8 mouse cellular contexts compared by ENCODE assay signal in genomic region chr17:27819011-27819410, GRCm38 (mm10). TPM values are rescaled to one million over a fixed set of nuclear protein-coding genes. Genes with fewer than 3 reads are reported as not detected.
DNase-seq lines count a peak whose midpoint lies in the region; ATAC-seq and TF ChIP-seq lines count a peak whose summit lies in the region.

No protein-coding gene starts in this region.

- peak overlapping the region; percentile 93 for H3K4me3 ChIP-seq in lung, embryonic 14.5 days (ENCODE audit: low read depth, low read length)
- H3K4me3 ChIP-seq in embryonic facial prominence, embryonic 14.5 days (ENCODE audit: low read depth, low read length): peak overlapping the region; percentile 97
- H3K4me3 ChIP-seq in intestine, postnatal 0 days (ENCODE audit: low read depth, low read length): peak overlapping the region; percentile 84
- H3K4me3 ChIP-seq in neural tube, embryonic 15.5 days (replicated peaks): peak overlapping the region; percentile 99

- H3K9ac ChIP-seq in lung, embryonic 14.5 days: peak overlapping the region; percentile 93
- H3K9ac ChIP-seq in embryonic facial prominence, embryonic 14.5 days (ENCODE audit: low read depth, low read length): peak overlapping the region; percentile 95
- peak overlapping the region; percentile 89 for H3K9ac ChIP-seq in intestine, postnatal 0 days (ENCODE audit: low read depth, low read length)
- H3K9ac ChIP-seq in neural tube, embryonic 15.5 days (replicated peaks): peak overlapping the region; percentile 94

- ATAC-seq in lung, embryonic 14.5 days (ENCODE audit: insufficient read depth): no peak
- ATAC-seq in embryonic facial prominence, embryonic 14.5 days (ENCODE audit: low read depth): no peak
- no peak for ATAC-seq in intestine, postnatal 0 days
- ATAC-seq in neural tube, embryonic 15.5 days (ENCODE audit: low FRiP score): no peak

- WGBS in lung, embryonic 14.5 days: 15% methylated on average over 7 of the region's 7 CpGs
- 5% methylated on average over 7 of the region's 7 CpGs for WGBS in embryonic facial prominence, embryonic 14.5 days
- 13% methylated on average over 7 of the region's 7 CpGs for WGBS in intestine, postnatal 0 days
- WGBS in neural tube, embryonic 15.5 days: 38% methylated on average over 7 of the region's 7 CpGs

- peak overlapping the region; percentile 85; the same call in 1 of the 2 replicates for H3K27ac ChIP-seq in lung, embryonic 14.5 days (ENCODE audit: low read depth)
- no peak overlapping the region for H3K27ac ChIP-seq in embryonic facial prominence, embryonic 14.5 days (replicated peaks; ENCODE audit: low read depth, low read length)
- peak overlapping the region; percentile 97 for H3K27ac ChIP-seq in intestine, postnatal 0 days (ENCODE audit: low read depth, low read length)
- no peak overlapping the region for H3K27ac ChIP-seq in neural tube, embryonic 15.5 days (replicated peaks)

- H3K9me3 ChIP-seq in lung, embryonic 14.5 days (ENCODE audit: low read depth, low read length): no peaks in the 10 kb centered on the region
- H3K9me3 ChIP-seq in embryonic facial prominence, embryonic 14.5 days (ENCODE audit: control insufficient read depth, low read length): no peaks in the 10 kb centered on the region
- H3K9me3 ChIP-seq in intestine, postnatal 0 days (ENCODE audit: control insufficient read depth): no peaks in the 10 kb centered on the region
- H3K9me3 ChIP-seq in neural tube, embryonic 15.5 days (replicated peaks): no peaks in the 10 kb centered on the region

- H3K4me2 ChIP-seq in lung, embryonic 14.5 days: peak overlapping the region; percentile 96
- H3K4me2 ChIP-seq in embryonic facial prominence, embryonic 14.5 days (ENCODE audit: low read depth, low read length): peak overlapping the region; percentile 67
- peak overlapping the region; percentile 68 for H3K4me2 ChIP-seq in intestine, postnatal 0 days (replicated peaks; ENCODE audit: low read depth)
- H3K4me2 ChIP-seq in neural tube, embryonic 15.5 days: peak overlapping the region; percentile 84

- no peak for TF ChIP-seq CTCF in lung, embryonic 14.5 days (IDR thresholded peaks at IDR 0.05; ENCODE audit: low read depth)
- no peak for TF ChIP-seq CTCF in intestine, postnatal 0 days (IDR thresholded peaks at IDR 0.05; ENCODE audit: low read depth)

- no peaks in the 10 kb centered on the region for H3K27me3 ChIP-seq in lung, embryonic 14.5 days (ENCODE audit: insufficient read depth, low read length)
- no peaks in the 10 kb centered on the region for H3K27me3 ChIP-seq in embryonic facial prominence, embryonic 14.5 days (replicated peaks; ENCODE audit: control insufficient read depth, insufficient read depth, low read length)
- H3K27me3 ChIP-seq in intestine, postnatal 0 days (replicated peaks; ENCODE audit: control insufficient read depth, insufficient read depth, low read length): no peaks in the 10 kb centered on the region
- no peaks in the 10 kb centered on the region for H3K27me3 ChIP-seq in neural tube, embryonic 15.5 days (replicated peaks)

- no peak for DNase-seq in lung, embryonic 14.5 days
- no peak for DNase-seq in lung, postnatal 14 days
- DNase-seq in embryonic facial prominence, embryonic 14.5 days (ENCODE audit: low spot score): no peak
- no peak for DNase-seq in layer of hippocampus, postnatal 25 days (ENCODE audit: extremely low spot score in 1 of 2, low spot score in 1 of 2)
- no peak for DNase-seq in thymus, postnatal 4 days
- DNase-seq in cerebellum, adult 18-20 months: no peak

- no peaks in the 10 kb centered on the region for H3K36me3 ChIP-seq in lung, embryonic 14.5 days (ENCODE audit: insufficient read depth)
- no peaks in the 10 kb centered on the region for H3K36me3 ChIP-seq in embryonic facial prominence, embryonic 14.5 days (ENCODE audit: control insufficient read depth, insufficient read depth, low read length)
- H3K36me3 ChIP-seq in intestine, postnatal 0 days (ENCODE audit: control insufficient read depth, insufficient read depth): no peaks in the 10 kb centered on the region
- H3K36me3 ChIP-seq in neural tube, embryonic 15.5 days: 0 out of 2 replicates have a peak, but pooled peaks cover 2% of the 10 kb centered on the region

- peaks cover 11% of the 10 kb centered on the region for H3K4me1 ChIP-seq in lung, embryonic 14.5 days (ENCODE audit: insufficient read depth)
- H3K4me1 ChIP-seq in embryonic facial prominence, embryonic 14.5 days (ENCODE audit: control insufficient read depth, insufficient read depth, low read length): peaks cover 12% of the 10 kb centered on the region
- peaks cover 9% of the 10 kb centered on the region; the same call in 1 of the 2 replicates for H3K4me1 ChIP-seq in intestine, postnatal 0 days (replicated peaks; ENCODE audit: control insufficient read depth, insufficient read depth, low read length)
- peaks cover 29% of the 10 kb centered on the region for H3K4me1 ChIP-seq in neural tube, embryonic 15.5 days

RNA-seq across cellular contexts. Expression of gene D17Wsu92e, which starts 1.4 kb away (rescaled TPM):
- polyA plus RNA-seq in lung, embryonic 14.5 days (2014; fragmentation: Nextera tagmentation; extraction: Ambion mirVana): 19.5 and 20.3 TPM in 2 replicates
- 18.8 and 19.0 TPM in 2 replicates for polyA plus RNA-seq in embryonic facial prominence, embryonic 14.5 days (2014; fragmentation: Nextera tagmentation; extraction: Ambion mirVana)
- 27.4 and 29.5 TPM in 2 replicates for polyA plus RNA-seq in intestine, postnatal 0 days (2015; fragmentation: Nextera tagmentation; extraction: Ambion mirVana)
- polyA plus RNA-seq in neural tube, embryonic 15.5 days (2015; fragmentation: Nextera tagmentation; extraction: Ambion mirVana): 9.3 and 12.2 TPM in 2 replicates
- 100 to 1,000 TPM; 173 to 183 TPM for total RNA-seq in layer of hippocampus, postnatal 25 days (2021)

RNA-seq across cellular contexts. Expression of gene Snrpc, which starts 18.9 kb away (rescaled TPM):
- polyA plus RNA-seq in lung, embryonic 14.5 days (2014; fragmentation: Nextera tagmentation; extraction: Ambion mirVana): 361 and 368 TPM in 2 replicates
- polyA plus RNA-seq in embryonic facial prominence, embryonic 14.5 days (2014; fragmentation: Nextera tagmentation; extraction: Ambion mirVana): 272 and 274 TPM in 2 replicates
- 156 and 160 TPM in 2 replicates for polyA plus RNA-seq in intestine, postnatal 0 days (2015; fragmentation: Nextera tagmentation; extraction: Ambion mirVana)
- 211 and 227 TPM in 2 replicates for polyA plus RNA-seq in neural tube, embryonic 15.5 days (2015; fragmentation: Nextera tagmentation; extraction: Ambion mirVana)
- 10 to 100 TPM; 61.5 TPM for total RNA-seq in layer of hippocampus, postnatal 25 days (2021)

RNA-seq across cellular contexts. Expression of gene Uhrf1bp1, which starts 37.2 kb away (rescaled TPM):
- 7.1 and 8.0 TPM in 2 replicates for polyA plus RNA-seq in lung, embryonic 14.5 days (2014; fragmentation: Nextera tagmentation; extraction: Ambion mirVana)
- 5.9 and 6.7 TPM in 2 replicates for polyA plus RNA-seq in embryonic facial prominence, embryonic 14.5 days (2014; fragmentation: Nextera tagmentation; extraction: Ambion mirVana)
- 1.4 and 1.6 TPM in 2 replicates for polyA plus RNA-seq in intestine, postnatal 0 days (2015; fragmentation: Nextera tagmentation; extraction: Ambion mirVana)
- 6.0 and 6.1 TPM in 2 replicates for polyA plus RNA-seq in neural tube, embryonic 15.5 days (2015; fragmentation: Nextera tagmentation; extraction: Ambion mirVana)
- 10 to 100 TPM; 16.3 to 16.5 TPM for total RNA-seq in layer of hippocampus, postnatal 25 days (2021)

Comparison
In these comparisons a context has a peak if more than half of its experiments do, and no peak if none do; other contexts are left out.
1. H3K27ac ChIP-seq: peak in lung, embryonic 14.5 days (single experiment) and intestine, postnatal 0 days (single experiment); none in embryonic facial prominence, embryonic 14.5 days (single experiment) and neural tube, embryonic 15.5 days (single experiment).
2. Peak in every context shown above with its lines, with median percentiles within 50 percentile points of each other: H3K4me2 ChIP-seq, H3K4me3 ChIP-seq and H3K9ac ChIP-seq.